ENCODE assay signal across 18 mouse cellular contexts in the genomic region with DNA sequence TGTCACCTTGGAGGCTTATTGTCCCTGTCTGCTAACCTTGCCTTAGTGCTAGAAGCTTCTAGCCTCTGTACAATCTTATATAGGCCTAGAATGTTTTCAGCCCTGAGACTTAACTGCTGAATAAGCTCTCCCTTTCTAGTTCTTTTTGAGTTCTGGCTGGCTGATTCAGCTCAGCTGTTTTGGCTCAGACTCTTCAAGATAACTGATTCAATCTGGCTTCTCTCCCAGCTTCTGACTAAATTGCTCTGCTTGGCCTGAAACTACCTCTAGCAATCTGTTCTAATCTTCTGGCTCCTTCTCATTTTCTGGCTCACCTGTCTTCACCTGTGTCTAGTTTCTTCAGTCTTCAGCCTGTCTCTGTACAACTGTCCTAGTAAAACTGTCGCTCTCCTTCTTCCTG. TPM values are rescaled to one million over a fixed set of nuclear protein-coding genes. Genes with fewer than 3 reads are reported as not detected.
"Had no signal": no experiment of that assay in that cellular context is flagged by ENCODE, and none has a peak within 500 bp of the region (broad histone marks: within the 10 kb centered on the region; RNA-seq: fewer than 3 reads in every experiment).

No protein-coding gene starts in this region.

- H3K27me3 ChIP-seq: limb, embryonic 12.5 days; neural tube, embryonic 15.5 days had no signal

- ATAC-seq: lung, postnatal 0 days had no signal

- DNase-seq: kidney, postnatal 10 days; kidney, postnatal 4 days; liver; lung, adult 2 months; lung, postnatal 36 days; midbrain, embryonic 14.5 days; right cerebral cortex, adult 18-20 months; right cerebral cortex, postnatal 25 days; thymus, postnatal 14 days had no signal

- H3K9ac ChIP-seq: limb, embryonic 12.5 days; liver, embryonic 14.5 days; neural tube, embryonic 15.5 days had no signal

- H3K27ac ChIP-seq: layer of hippocampus, adult 2 months; limb, embryonic 12.5 days; liver, embryonic 14.5 days; midbrain, embryonic 10.5 days; neural tube, embryonic 15.5 days; stomach, postnatal 0 days had no signal

- H3K36me3 ChIP-seq: limb, embryonic 12.5 days; midbrain, embryonic 10.5 days; neural tube, embryonic 15.5 days had no signal

- H3K4me2 ChIP-seq: limb, embryonic 12.5 days; neural tube, embryonic 15.5 days had no signal

- H3K4me3 ChIP-seq: layer of hippocampus, adult 2 months; limb, embryonic 12.5 days; midbrain, embryonic 10.5 days; myocyte; neural tube, embryonic 15.5 days had no signal

- H3K4me1 ChIP-seq: midbrain, embryonic 10.5 days; neural tube, embryonic 15.5 days had no signal

- H3K9me3 ChIP-seq: midbrain, embryonic 10.5 days; neural tube, embryonic 15.5 days had no signal

RNA-seq across cellular contexts. Expression of gene Ror2, which starts 39.6 kb away (rescaled TPM):
- total RNA-seq: megakaryocyte progenitor cell, adult 5-6 weeks had no signal
